Mouse (Mus musculus): ENCODE results near the gene Fam19a5.

Gene Fam19a5

GRCm38 (mm10) chr15:87666041-87666750 is 122.1 kb downstream of the Fam19a5 start:
- no peak for DNase-seq (ENCODE audit: low spot score in 2 of 2)

DNA sequence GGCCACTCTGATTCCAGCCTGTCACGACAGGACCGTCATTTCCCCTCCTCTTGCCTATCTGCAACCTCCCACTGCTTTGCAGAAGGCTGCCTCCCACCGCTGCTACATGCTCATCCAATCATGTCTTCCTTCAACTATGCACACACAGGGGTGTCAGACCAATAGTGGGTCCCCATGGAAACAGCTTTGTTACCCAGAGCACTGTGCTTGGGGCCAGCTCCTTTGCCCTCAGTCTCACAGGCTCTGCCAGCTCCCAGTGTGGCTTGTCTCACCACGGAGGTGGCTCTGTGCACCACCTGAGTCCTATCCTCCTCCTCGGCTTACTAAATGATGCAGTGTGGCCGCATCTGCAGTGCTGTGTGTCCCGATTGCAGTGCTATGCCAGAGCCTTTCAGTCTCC is 123.3 kb downstream of the Fam19a5 start:
- DNase-seq (ENCODE audit: low spot score in 2 of 2): no peak

DNA sequence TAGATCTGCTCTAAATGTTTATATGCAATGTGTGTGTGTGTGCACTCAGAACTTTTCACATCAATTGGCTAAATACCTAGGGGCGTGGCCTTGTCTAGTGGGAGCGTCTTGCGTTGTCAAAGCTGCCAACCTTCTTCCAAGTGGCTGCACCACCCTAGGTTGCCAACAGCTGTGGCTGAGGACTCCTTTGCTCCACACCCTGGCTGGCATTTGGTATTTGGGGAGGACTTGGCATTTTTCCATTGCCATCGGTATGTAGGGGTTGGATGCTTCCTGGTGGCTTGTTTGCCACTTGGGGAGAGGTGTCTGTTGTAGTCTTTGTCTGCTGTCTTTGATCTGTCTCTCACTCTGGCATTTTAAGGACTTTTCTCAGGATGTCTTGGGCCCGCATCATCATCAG is 124.0 kb downstream of the Fam19a5 start:
- no peak for DNase-seq (ENCODE audit: low spot score in 2 of 2)

- DNase-seq (ENCODE audit: low spot score in 2 of 2): no peak
These were observed 127.8 kb downstream of the Fam19a5 start for GRCm38 (mm10) chr15:87671929-87672328.

DNA sequence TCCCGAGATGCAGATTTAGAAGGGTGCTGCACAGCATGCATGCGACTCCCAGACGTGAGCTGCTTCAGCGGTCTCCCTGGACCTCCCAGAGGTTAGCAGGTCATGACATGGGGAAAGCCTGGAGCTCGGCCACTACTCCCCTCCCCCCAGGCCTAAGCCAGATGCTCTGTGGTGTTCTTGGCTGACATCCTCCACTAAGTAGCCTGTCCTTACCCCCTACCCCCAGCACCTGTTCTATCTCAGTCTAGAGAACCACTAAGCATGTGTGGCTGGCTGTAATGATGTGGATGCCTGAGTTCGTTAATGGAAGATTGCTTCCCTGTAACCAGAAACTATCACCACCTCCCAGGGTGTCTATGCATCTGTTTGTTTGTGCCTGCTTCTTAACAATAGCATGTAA is 134.6 kb downstream of the Fam19a5 start:
- DNase-seq (ENCODE audit: low spot score in 2 of 2): no peak

- no peak for DNase-seq (ENCODE audit: low spot score in 2 of 2)
These were observed 138.3 kb downstream of the Fam19a5 start for GRCm38 (mm10) chr15:87682410-87682809.

DNA sequence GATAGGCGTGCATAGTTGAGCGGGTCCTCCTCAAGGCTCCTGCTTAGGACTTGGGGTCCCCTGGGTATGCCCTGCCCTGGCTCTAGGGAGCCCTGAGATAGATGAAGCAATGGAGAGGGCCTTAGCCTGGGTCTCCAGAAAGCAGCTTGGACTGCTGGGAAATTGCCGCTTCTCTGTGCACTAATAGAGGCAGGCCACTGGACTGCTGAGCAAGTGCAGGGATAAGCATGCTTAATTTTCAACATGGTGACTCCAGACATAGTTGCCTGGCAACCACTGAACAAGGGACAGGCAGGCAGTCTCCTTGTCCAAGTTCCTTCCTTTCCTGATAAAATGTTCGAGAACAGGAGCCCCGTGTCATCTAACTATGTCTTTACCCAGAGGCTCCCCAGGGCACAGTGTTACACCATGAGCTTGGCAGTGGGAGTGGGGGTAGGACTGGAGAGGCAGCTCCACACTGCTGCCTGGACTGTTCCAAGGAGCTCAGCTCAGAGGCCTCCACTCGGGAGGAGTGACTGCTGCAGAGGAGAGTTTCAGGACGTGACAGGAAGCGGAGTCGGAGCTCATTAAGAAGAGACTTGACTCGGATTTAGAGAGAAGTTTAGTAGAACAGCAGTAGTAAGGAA is 142.4 kb downstream of the Fam19a5 start:
- no peak for DNase-seq (ENCODE audit: low spot score in 2 of 2)

- no peak for DNase-seq (ENCODE audit: low spot score in 2 of 2)
These were observed 147.3 kb downstream of the Fam19a5 start for GRCm38 (mm10) chr15:87691271-87691955.

DNA sequence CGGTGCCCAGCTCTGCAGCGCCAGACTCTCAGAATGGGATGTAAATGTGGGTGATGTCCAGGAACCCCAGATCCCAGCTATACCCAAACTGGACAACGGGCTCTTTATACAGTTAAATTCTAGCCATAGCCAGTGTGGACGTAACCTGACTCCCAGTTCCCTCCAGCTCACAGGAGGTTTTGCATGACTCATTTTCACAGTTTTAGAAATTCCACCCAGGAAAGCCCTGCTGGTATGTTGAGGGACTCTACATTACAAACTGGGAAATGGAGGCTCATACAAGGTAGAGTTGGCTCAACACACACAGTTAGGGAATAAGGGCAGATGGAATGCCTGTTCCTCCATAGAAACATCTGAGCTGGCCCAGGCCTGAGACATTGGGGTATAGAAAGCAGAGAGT is 147.9 kb downstream of the Fam19a5 start:
- no peak for DNase-seq (ENCODE audit: low spot score in 2 of 2)

GRCm38 (mm10) chr15:87692394-87692793 is 148.3 kb downstream of the Fam19a5 start:
- DNase-seq (ENCODE audit: low spot score in 2 of 2): no peak

DNA sequence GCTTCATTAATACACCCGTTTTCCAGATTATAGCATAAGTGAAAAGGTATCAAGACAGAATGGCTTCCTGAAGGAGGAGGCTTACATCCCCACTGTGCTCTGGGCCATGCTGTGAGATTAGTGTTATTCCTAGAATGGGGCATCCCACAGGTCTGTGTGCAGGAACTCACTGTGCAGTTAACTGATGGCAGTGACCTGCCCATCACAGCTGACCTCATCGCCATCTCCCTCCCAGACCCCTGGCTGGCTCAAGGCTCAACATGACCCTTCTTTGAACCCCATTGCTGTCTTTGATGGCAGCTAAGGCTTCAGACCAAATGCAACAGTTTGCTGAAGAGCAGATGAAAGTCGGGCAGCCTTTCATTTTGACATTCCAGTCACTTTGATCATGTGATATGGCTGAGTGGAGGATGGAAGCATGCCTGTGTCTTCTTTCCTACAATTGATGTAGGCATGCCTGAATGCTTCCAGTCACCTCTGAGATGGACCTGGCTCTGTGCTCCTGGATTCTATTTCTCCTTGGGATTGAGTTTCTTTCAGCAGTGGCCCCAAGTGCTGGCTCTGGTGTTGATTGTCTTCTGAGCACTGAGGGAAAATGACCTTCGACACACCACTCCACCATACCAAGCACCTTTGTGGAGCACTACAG is 148.9 kb downstream of the Fam19a5 start:
- no peak for DNase-seq (ENCODE audit: low spot score in 2 of 2)

DNA sequence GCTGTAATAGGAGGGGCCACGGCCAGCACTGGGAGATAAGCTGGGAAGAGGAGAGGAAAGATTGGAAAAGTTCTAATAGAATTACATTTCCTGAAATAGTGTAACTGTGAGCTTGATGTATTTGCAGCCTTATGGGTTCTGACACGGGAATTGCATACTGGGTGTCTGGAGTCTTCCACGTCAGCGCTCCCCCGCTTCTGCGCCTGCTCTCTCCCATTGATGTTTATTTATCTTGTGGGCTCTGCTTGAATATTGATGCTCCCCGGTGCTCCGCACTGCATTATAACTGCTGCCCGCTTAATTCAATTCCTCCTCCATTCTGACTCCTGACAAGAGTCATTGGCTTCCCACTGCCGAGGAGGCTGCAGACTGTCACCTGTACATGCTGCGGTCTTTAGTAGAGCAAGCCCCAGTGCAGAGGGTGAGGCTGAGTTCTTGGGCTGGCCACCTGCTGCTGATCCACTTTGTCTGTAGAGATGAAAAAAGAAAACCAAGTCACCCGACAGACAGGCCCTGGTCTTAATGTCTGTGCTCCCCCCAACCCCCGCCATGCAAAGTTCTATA is 153.4 kb downstream of the Fam19a5 start:
- DNase-seq (ENCODE audit: low spot score in 2 of 2): no peak

DNA sequence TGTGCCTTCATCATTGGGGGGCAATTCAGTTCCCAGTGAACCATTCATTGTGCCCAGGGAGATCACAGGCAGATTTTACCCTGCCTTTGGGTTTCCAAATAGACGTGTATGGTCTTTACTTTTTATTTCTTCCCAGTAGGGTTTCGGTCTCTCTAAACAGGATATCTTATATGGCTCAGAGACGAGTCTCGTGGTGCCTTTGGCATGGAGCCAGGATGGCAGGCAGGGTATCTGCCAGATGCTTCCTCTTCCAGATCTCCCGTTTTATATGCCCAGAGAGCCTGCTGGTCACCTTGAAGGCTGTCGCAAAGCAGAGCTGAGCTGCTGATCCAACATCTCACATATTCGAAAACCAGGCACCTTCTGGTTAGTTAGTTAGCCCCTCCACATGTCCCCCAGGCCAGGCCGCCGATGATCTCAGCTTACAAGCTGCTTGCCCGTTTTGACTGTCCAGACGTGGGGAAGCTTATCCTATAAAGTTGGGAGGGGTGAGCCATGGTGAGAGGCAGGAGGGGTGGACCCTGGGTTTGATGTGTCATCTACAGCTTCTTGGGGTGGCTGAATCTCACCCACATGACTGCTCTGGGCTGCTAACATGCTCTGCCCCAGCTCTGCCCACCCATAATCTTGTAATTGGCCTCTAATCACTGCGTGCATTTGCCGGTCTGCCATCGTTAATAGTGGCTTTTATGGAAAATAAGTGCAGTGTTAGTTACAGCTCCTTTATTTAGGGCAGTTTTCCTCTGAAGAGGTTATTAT is 154.6 kb downstream of the Fam19a5 start:
- no peak for DNase-seq (ENCODE audit: low spot score in 2 of 2)

GRCm38 (mm10) chr15:87702821-87703220 is 158.7 kb downstream of the Fam19a5 start:
- DNase-seq (ENCODE audit: low spot score in 2 of 2): no peak

- no peak for DNase-seq (ENCODE audit: low spot score in 2 of 2)
These were observed 159.2 kb downstream of the Fam19a5 start for GRCm38 (mm10) chr15:87703334-87703733.

DNA sequence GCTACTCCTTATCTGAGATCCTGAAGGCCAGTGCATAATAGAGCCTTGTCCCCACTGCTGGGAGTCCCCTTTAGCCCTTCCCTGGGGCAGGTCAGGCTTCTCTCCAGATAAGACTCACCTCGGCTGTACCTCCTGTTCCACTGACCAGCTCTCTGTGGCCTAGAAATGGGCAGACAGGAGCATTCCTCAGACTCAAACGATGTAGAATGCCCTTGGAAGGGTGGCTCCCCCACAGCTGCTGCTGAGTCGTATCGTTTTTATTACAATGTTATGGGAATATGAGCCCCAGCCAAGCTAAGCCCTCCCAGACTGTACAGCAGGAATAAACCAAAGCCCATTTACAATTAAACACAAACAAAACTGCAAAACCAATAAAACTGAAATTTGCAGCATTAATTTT is 167.7 kb downstream of the Fam19a5 start:
- DNase-seq (ENCODE audit: low spot score in 2 of 2): no peak

DNA sequence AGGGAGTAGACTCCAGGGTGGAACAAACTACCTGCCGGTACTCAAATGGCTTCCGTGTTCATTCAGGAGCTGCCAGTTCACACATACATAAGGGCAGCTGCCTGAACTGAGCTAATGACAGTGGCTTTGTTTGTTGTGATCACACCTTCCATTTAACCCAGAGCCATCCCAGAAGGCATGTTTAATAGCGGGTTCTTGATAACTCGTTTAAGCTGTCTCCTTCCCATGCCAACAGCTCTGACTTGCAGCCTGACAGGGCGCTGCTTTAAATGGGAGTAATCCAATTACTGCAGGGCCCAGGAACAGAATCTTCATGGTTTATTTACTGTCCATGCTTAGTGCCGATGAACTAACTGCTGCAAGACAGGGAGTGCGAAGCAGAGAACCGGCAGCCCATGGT is 168.1 kb downstream of the Fam19a5 start:
- no peak for DNase-seq (ENCODE audit: low spot score in 2 of 2)

- DNase-seq (ENCODE audit: low spot score in 2 of 2): no peak
These were observed 171.1 kb downstream of the Fam19a5 start for GRCm38 (mm10) chr15:87715037-87715676.

- DNase-seq (ENCODE audit: low spot score in 2 of 2): no peak
These were observed 173.0 kb downstream of the Fam19a5 start for GRCm38 (mm10) chr15:87717056-87717455.

DNA sequence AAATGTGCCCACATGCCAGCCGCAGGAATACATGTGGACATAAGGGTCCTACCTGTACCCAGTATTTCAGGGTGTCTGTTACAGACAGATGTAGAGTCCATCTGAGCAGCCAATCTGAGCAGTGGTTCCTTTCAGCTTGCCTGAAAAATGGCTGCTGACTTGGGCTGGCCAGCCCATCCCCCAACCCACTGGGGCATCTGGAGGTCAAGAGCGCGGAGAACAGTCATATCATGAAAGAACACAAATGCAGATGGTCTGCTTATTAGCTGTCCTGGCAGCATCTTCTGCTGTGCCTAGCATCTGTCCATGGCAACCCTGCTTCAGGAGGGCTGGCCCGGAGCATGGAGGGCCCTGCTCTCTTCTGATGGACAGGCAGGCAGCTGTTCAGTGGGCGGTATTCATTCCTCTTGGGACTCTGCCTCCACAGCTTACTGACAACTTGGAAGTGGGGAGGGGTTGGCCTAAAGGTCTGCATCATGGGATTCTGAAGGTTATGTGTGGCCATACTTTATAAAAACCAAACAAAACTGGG is 179.4 kb downstream of the Fam19a5 start:
- no peak for DNase-seq (ENCODE audit: low spot score in 2 of 2)

All from spleen, postnatal 36 days (tissue).